Mouse (Mus musculus) hindbrain, postnatal 0 days (tissue): ENCODE measurements at regions not wholly inside any gene's neighbourhood (a gene's known extent, or its start where the extent isn't known, plus 50 kb on each side); places are given as distances from the start of the nearest gene placed in this dataset.

Experiments
- ATAC-seq: fragments of 200-750 bp; cut with Nextera tagmentation; 2 replicates; pipeline ENCODE4 v1.8.0; 2017; ENCODE audit warnings: mild to moderate bottlenecking, moderate TSS enrichment, moderate library complexity
- DNase-seq: peaks from one replicate; pipeline ENCODE4 v3.0.0-alpha.2; 2015; ENCODE audit warnings: low spot score
- H3K27ac ChIP-seq: fragments of 300-500 bp; sonication (generic); 2 replicates; pipeline ENCODE4 v1.5.1; 2014; ENCODE audit warnings: mild to moderate bottlenecking
- H3K27me3 ChIP-seq: fragments of 300-500 bp; sonication (generic); 2 replicates; pipeline ENCODE4 v1.6.1; 2014; ENCODE audit warnings: low read length, mixed read lengths; ENCODE audit not compliant: insufficient read depth
- H3K36me3 ChIP-seq: fragments of 300-500 bp; sonication (generic); 2 replicates; pipeline ENCODE4 v1.6.1; 2014; ENCODE audit warnings: low read length, mixed read lengths; ENCODE audit not compliant: insufficient read depth
- H3K4me1 ChIP-seq: fragments of 300-500 bp; sonication (generic); 2 replicates; pipeline ENCODE4 v1.6.1; 2014; ENCODE audit warnings: antibody characterized with exemption, low read length, mixed read lengths; ENCODE audit not compliant: insufficient read depth
- H3K4me2 ChIP-seq: fragments of 300-500 bp; sonication (generic); 2 replicates; pipeline ENCODE4 v1.6.1; 2014; ENCODE audit warnings: low read depth, mild to moderate bottlenecking, low read length, moderate library complexity, mixed read lengths
- H3K4me3 ChIP-seq: fragments of 300-500 bp; sonication (generic); 2 replicates; pipeline ENCODE4 v1.5.1; 2014; ENCODE audit warnings: low read length
- H3K9ac ChIP-seq: fragments of 300-500 bp; sonication (generic); replicated peaks from 2 replicates; pipeline ENCODE4 v1.6.1; 2014; ENCODE audit warnings: mild to moderate bottlenecking, low read length, moderate library complexity, mixed read lengths
- H3K9me3 ChIP-seq: fragments of 300-500 bp; sonication (generic); 2 replicates; pipeline ENCODE4 v1.6.1; 2016; ENCODE audit warnings: low read length, mixed read lengths
- CTCF ChIP-seq: IDR thresholded peaks from 2 replicates; pipeline ENCODE4 v1.5.1; 2016; ENCODE audit warnings: antibody characterized with exemption, control low read depth, low read depth
- WGBS: fragments of 180-500 bp; shearing (Covaris S2); extraction: QIAGEN DNeasy Blood & Tissue Kit; methylation state at CpG from one replicate; pipeline ENCODE4 v1.1.7; 2014; 5-methylcytosine and 5-hydroxymethylcytosine counted together

DNA sequence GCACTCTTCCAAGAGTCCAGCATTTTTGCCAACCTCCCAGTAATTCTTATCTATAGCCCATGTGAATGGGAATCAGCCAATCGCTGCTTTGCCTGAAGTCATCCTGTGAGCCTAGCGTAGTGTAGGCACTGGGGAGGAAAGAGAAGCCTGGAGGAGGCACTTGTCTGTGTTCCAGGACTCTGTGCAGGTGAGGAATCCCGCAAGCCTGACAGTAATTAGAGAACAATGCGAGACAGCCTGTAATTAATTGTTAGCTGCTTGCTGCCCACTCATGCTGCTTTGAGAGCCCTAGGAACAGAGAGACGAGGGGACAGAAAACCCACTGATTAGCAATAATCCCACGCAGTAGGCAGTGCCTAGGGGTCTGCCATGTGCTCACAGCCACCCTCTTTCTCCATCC lies 59.0 kb upstream of the Myl10 start:
- Histone ChIP-seq H3K4me1 (0 out of 2 replicates have a peak, but pooled peaks cover 4% of the 10 kb centered on the region), H3K27me3 (no peaks in the 10 kb centered on the region), H3K9ac (no peak overlapping the region), H3K36me3 (no peaks in the 10 kb centered on the region), H3K4me2 (no peak overlapping the region), H3K4me3 (no peak overlapping the region), H3K9me3 (no peaks in the 10 kb centered on the region), H3K27ac (no peak overlapping the region)
- TF ChIP-seq CTCF = no peak
- no peak for ATAC-seq
- WGBS = 47% methylated on average over 6 of the region's 6 CpGs
- DNase-seq = no peak

GRCm38 (mm10) chr5:136635119-136635518 lies 57.8 kb upstream of the Myl10 start:
- Histone ChIP-seq H3K9ac (no peak overlapping the region), H3K4me3 (no peak overlapping the region), H3K9me3 (no peaks in the 10 kb centered on the region), H3K36me3 (no peaks in the 10 kb centered on the region), H3K4me2 (no peak overlapping the region), H3K27ac (no peak overlapping the region), H3K4me1 (0 out of 2 replicates have a peak, but pooled peaks cover 4% of the 10 kb centered on the region), H3K27me3 (no peaks in the 10 kb centered on the region)
- 95% methylated on average over 2 of the region's 2 CpGs for WGBS
- DNase-seq (no peak), ATAC-seq (no peak)
- no peak for TF ChIP-seq CTCF

- Histone ChIP-seq H3K27ac (no peak overlapping the region), H3K4me1 (0 out of 2 replicates have a peak, but pooled peaks cover 4% of the 10 kb centered on the region), H3K9me3 (no peaks in the 10 kb centered on the region), H3K36me3 (no peaks in the 10 kb centered on the region), H3K27me3 (no peaks in the 10 kb centered on the region), H3K4me3 (no peak overlapping the region), H3K4me2 (no peak overlapping the region), H3K9ac (no peak overlapping the region)
- ATAC-seq = no peak
- DNase-seq = no peak
- no peak for TF ChIP-seq CTCF
- 31% methylated on average over 1 of the region's 1 CpGs for WGBS
Measured at GRCm38 (mm10) chr5:136636476-136636875, 56.5 kb upstream of the Myl10 start.

- H3K27me3 ChIP-seq = no peaks in the 10 kb centered on the region
- no peak for TF ChIP-seq CTCF
- 58% methylated on average over 11 of the region's 11 CpGs for WGBS
- H3K9ac ChIP-seq = no peak overlapping the region
- no peak overlapping the region for H3K4me3 ChIP-seq
- DNase-seq (peak; percentile 24), ATAC-seq (no peak)
- no peak overlapping the region for H3K27ac ChIP-seq
- H3K36me3 ChIP-seq = no peaks in the 10 kb centered on the region
- no peak overlapping the region for H3K4me2 ChIP-seq
- H3K4me1 ChIP-seq = 0 out of 2 replicates have a peak, but pooled peaks cover 4% of the 10 kb centered on the region
- H3K9me3 ChIP-seq = no peaks in the 10 kb centered on the region
Measured at GRCm38 (mm10) chr5:136637872-136638271, 55.1 kb upstream of the Myl10 start.

- Histone ChIP-seq H3K27ac (no peak overlapping the region), H3K4me1 (no peaks in the 10 kb centered on the region), H3K9me3 (no peaks in the 10 kb centered on the region), H3K4me2 (no peak overlapping the region), H3K36me3 (no peaks in the 10 kb centered on the region), H3K4me3 (no peak overlapping the region), H3K27me3 (no peaks in the 10 kb centered on the region), H3K9ac (no peak overlapping the region)
- ATAC-seq (no peak), DNase-seq (no peak)
- TF ChIP-seq CTCF = no peak
- WGBS = 80% methylated on average over 5 of the region's 5 CpGs
Measured at GRCm38 (mm10) chr5:136640871-136641619, 51.9 kb upstream of the Myl10 start.

DNA sequence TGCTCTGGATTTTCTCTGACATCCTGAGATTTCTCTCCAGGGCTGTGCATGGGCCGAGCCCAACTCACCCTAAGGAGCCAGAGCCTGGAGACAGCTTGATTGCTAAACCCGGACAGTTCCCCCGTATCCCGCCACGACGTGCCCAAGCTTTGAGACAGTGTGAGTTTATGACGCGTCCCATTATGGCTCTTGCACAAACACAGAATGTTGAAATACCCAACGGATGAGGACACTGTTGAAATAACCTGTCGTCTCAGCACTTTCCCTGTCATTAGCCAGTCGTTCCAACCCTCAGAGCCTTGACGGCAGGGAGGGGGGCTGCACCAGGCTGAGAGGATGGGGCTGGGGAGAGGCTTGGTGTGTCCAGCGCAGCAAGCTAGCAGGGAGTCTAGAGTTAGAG lies 50.7 kb upstream of the Myl10 start:
- H3K27ac ChIP-seq = no peak overlapping the region
- no peak overlapping the region for H3K4me3 ChIP-seq
- no peaks in the 10 kb centered on the region for H3K36me3 ChIP-seq
- H3K4me2 ChIP-seq = no peak overlapping the region
- no peak for TF ChIP-seq CTCF
- 78% methylated on average over 13 of the region's 13 CpGs for WGBS
- ATAC-seq (no peak), DNase-seq (no peak)
- H3K9me3 ChIP-seq = no peaks in the 10 kb centered on the region
- no peaks in the 10 kb centered on the region for H3K4me1 ChIP-seq
- no peaks in the 10 kb centered on the region for H3K27me3 ChIP-seq
- H3K9ac ChIP-seq = no peak overlapping the region
